Mouse (Mus musculus) cerebellum, postnatal 4 days (tissue): ENCODE results near the gene Cc2d1b.

Source experiments
- DNase-seq, 2 experiments: peaks; one replicate each; pipeline ENCODE4 v3.0.0; 2022; ENCODE audit warnings: low spot score in 2 of 2, mixed read lengths in 1 of 2

The Cc2d1b gene

GRCm38 (mm10) chr4:108638752-108639151 is 19.0 kb downstream of the Cc2d1b start:
- no peak for DNase-seq

- no peak for DNase-seq
Observed at GRCm38 (mm10) chr4:108664407-108664806, 44.7 kb downstream of the Cc2d1b start.
